Mouse (Mus musculus) ES-E14 (cell line): Measurements from ENCODE around the gene Smdt1. TPM values are rescaled to one million over a fixed set of nuclear protein-coding genes. Genes with fewer than 3 reads are reported as not detected.

ENCODE experiments used
- DNase-seq: peaks from one replicate; pipeline ENCODE4 v3.0.0-alpha.2; 2013; ENCODE audit warnings: low read depth, low spot score
- H3K27ac ChIP-seq: 2 replicates; pipeline ENCODE4 v1.5.1; 2012; ENCODE audit warnings: low read depth, mild to moderate bottlenecking, low read length, moderate library complexity, mixed read lengths; ENCODE audit not compliant: poor library complexity, insufficient read depth, severe bottlenecking
- H3K36me3 ChIP-seq: 2 replicates; pipeline ENCODE4 v1.6.1; 2012; ENCODE audit warnings: mild to moderate bottlenecking, low read length, moderate library complexity, mixed read lengths; ENCODE audit not compliant: control insufficient read depth, poor library complexity, insufficient read depth, severe bottlenecking
- H3K4me1 ChIP-seq, 2 experiments: fragments of 150-350 bp in 1 of 2; sonication (generic) in 1 of 2; 2 replicates each; pipeline ENCODE4 v1.6.1; 2012; ENCODE audit warnings: low read length in 2 of 2, mild to moderate bottlenecking in 1 of 2, mixed read lengths in 1 of 2; ENCODE audit not compliant: control insufficient read depth in 2 of 2, insufficient read depth in 2 of 2, poor library complexity in 1 of 2
- H3K4me3 ChIP-seq, 2 experiments: fragments of 150-350 bp in 1 of 2; sonication (generic) in 1 of 2; 2 replicates each; pipeline ENCODE4 v1.5.1; 2012; ENCODE audit warnings: low read length in 2 of 2, low read depth in 1 of 2, mild to moderate bottlenecking in 1 of 2, mixed read lengths in 1 of 2; ENCODE audit not compliant: insufficient read depth in 1 of 2, poor library complexity in 1 of 2, severe bottlenecking in 1 of 2
- H3K9ac ChIP-seq: 2 replicates; pipeline ENCODE4 v1.6.1; 2012; ENCODE audit warnings: low read depth, mild to moderate bottlenecking, low read length, mixed read lengths; ENCODE audit not compliant: poor library complexity, insufficient read depth, severe bottlenecking
- H3K9me3 ChIP-seq: fragments of 150-350 bp; sonication (generic); 2 replicates; pipeline ENCODE4 v1.6.1; 2012; ENCODE audit warnings: low read depth, mild to moderate bottlenecking, low read length; ENCODE audit not compliant: control insufficient read depth, insufficient read depth
- CHD2 ChIP-seq: IDR thresholded peaks from 2 replicates; pipeline ENCODE4 v1.6.1; 2014; ENCODE audit warnings: mild to moderate bottlenecking, low read depth, low read length, inconsistent platforms
- HCFC1 ChIP-seq: IDR thresholded peaks from 2 replicates; pipeline ENCODE4 v1.6.1; 2012; ENCODE audit warnings: low read length, inconsistent platforms, borderline replicate concordance; ENCODE audit not compliant: insufficient read depth
- MAFK ChIP-seq: IDR thresholded peaks from 2 replicates; pipeline ENCODE4 v1.6.1; 2014; ENCODE audit warnings: mild to moderate bottlenecking, low read depth, low read length, inconsistent platforms; ENCODE audit not compliant: insufficient read depth
- ZC3H11A ChIP-seq: IDR thresholded peaks from 2 replicates; pipeline ENCODE4 v1.6.1; 2012; ENCODE audit warnings: low read depth, mild to moderate bottlenecking, inconsistent platforms, low read length, borderline replicate concordance
- ZNF384 ChIP-seq: IDR thresholded peaks from 2 replicates; pipeline ENCODE4 v1.6.1; 2012; ENCODE audit warnings: low read depth, low read length, inconsistent platforms
- in situ Hi-C, 2 experiments: fragments of 600-800 bp; cut with MboI; formaldehyde crosslinking; loops; one replicate each; pipeline ENCODE4 v1.15.1; 2025; ENCODE audit warnings: low sequenced_read_pairs in 2 of 2, inconsistent platforms in 1 of 2; ENCODE audit not compliant: unreplicated experiment in 2 of 2
- total RNA-seq: library from RNA; depleted of rRNA; stranded (reverse); fragments of 300-350 nt; gene quantifications from 2 replicates; pipeline ENCODE4 v1.2.3, GENCODE M21; 2012

Smdt1 gene
- total RNA-seq, 1 experiment = 222 TPM

DNA sequence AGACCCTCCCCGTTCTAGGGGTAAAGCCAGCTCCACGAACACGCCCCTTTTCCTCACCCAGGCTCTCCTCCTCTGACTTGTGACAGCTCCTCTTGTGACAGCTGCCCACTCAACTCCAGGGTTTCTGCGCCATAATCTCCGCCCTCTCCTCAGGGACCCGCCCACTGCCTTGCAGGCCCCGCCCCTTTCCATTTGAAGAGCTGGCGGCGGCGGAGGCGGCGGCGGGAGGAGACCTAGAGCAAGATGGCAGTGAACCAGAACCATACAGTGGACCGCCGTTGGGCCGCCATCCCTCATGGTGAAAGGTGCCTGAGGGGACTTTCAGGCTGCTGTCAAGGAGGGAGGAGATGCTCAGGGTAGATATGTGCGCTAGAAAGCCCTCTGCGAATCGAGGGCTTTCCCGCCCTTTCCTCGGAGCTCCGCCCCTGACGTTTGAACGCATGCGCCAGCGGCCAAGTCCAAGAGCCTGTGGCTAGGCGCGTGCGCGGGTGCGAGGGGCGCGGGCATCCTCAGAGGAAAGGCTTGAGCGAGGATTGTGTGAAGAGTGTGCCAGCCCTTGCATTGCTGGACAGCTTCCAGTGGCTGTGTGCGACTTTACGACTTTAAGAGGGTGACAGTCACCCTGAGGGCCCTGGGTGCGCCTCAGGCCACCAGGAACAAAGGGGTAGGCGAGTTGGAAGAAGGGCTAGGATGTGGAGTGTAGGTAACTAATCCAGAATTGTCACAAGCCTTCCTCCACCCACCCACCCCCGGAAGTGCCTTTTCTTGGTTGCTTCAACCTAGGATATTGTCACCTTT lies 39.8 kb upstream of the Smdt1 start, which contains the start of gene Wbp2nl:
TSS of gene Wbp2nl (plus strand) at position 191 of the 798 bp plus-strand sequence.
- H3K4me1 ChIP-seq = peaks cover 0 to 7% of the 10 kb centered on the region in 2 experiments; a peak in 1 of 4 replicates
- no peak for TF ChIP-seq CHD2
- TF ChIP-seq ZC3H11A = no peak
- no peak for TF ChIP-seq MAFK
- no peak for TF ChIP-seq ZNF384
- TF ChIP-seq HCFC1 = no peak
- H3K36me3 ChIP-seq = no peaks in the 10 kb centered on the region
- in situ Hi-C loops = loop anchor here in 1 of 2 experiments (25.0 kb wide), 1 partner anchor 763 kb away; no protein-coding TSS in a partner anchor
- no peaks in the 10 kb centered on the region for H3K9me3 ChIP-seq
- H3K27ac ChIP-seq = no peak within 1 kb of the TSS
- peak; percentile 58 for DNase-seq
- H3K9ac ChIP-seq = peak within 1 kb of the TSS; percentile 69
- H3K4me3 ChIP-seq = peak within 1 kb of the TSS; percentile 69 to 77

DNA sequence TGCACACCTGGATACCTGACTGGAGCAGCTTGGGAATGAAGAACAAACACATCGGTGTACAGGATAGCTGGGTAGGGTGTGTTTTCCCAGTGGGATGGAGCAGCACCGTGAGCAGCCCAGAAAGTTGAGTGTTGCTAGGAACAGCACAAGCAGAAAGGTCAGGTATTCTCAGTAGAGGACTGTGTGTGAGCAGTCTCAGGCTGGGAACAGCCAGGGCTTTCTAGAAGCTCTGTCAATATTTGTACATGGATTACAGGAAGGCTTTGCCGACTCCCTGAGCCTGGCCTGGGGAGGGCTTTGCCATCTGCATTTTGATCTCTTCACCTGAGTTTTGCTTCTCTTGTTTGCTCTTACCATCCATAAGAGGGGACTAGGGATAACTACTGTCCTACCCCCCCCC lies 31.7 kb upstream of the Smdt1 start:
- no peak for TF ChIP-seq MAFK
- H3K27ac ChIP-seq = no peak overlapping the region
- no peaks in the 10 kb centered on the region for H3K36me3 ChIP-seq
- DNase-seq = no peak
- no peak overlapping the region for H3K9ac ChIP-seq
- H3K9me3 ChIP-seq = no peaks in the 10 kb centered on the region
- no peaks in the 10 kb centered on the region for H3K4me1 ChIP-seq
- no peak overlapping the region for H3K4me3 ChIP-seq
- in situ Hi-C loops = no loop called here

DNA sequence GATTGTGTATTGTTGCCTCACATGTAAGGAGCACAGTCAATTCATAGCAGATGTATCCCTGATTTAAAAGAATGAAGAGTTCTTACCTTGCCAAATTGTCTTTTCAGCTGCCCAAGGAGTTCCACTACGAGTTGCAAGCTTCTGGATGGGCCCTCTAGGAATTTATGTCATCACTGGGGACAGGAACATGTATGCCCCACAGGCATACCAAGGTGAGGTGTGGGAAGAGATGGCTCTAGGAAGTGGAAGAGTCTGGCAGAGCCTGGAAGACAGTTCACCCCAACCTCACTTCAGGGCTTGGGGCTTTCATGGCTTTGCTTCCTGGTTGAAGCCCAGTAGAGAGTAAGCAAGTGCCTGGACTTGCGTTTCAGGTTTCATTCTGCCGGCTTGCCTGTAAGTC lies 30.3 kb upstream of the Smdt1 start:
- Histone ChIP-seq H3K27ac (no peak overlapping the region), H3K9ac (no peak overlapping the region), H3K4me3 (no peak overlapping the region), H3K4me1 (no peaks in the 10 kb centered on the region), H3K9me3 (no peaks in the 10 kb centered on the region), H3K36me3 (no peaks in the 10 kb centered on the region)
- no peak for TF ChIP-seq CHD2
- TF ChIP-seq MAFK = no peak
- no peak for TF ChIP-seq ZC3H11A
- TF ChIP-seq HCFC1 = no peak
- TF ChIP-seq ZNF384 = no peak
- in situ Hi-C loops = no loop called here
- DNase-seq = no peak

DNA sequence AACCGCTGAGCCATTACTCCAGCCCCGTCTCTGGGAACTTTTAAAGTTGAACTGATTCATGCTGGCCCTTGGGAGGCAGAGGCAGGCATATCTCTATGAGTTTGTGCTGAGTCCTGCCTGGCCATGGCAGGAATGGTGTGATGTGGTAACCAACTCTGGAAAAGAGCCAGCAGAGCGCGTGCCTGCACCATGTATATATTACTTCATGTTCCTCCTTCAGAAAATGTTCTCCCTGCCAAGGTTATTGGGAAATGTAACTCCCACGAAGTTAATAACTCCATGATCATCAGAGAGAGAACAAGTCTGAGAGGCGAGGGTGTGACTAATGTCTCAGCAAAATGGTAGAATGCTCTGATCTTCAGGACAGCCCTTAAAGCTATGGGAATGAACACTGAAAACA lies 20.9 kb upstream of the Smdt1 start:
- Histone ChIP-seq H3K27ac (no peak overlapping the region), H3K9me3 (no peaks in the 10 kb centered on the region), H3K4me1 (no peaks in the 10 kb centered on the region), H3K9ac (no peak overlapping the region), H3K36me3 (no peaks in the 10 kb centered on the region), H3K4me3 (no peak overlapping the region)
- DNase-seq = no peak
- no peak for TF ChIP-seq ZC3H11A
- TF ChIP-seq MAFK = no peak
- TF ChIP-seq HCFC1 = no peak
- no peak for TF ChIP-seq ZNF384
- no peak for TF ChIP-seq CHD2
- in situ Hi-C loops = no loop called here

DNA sequence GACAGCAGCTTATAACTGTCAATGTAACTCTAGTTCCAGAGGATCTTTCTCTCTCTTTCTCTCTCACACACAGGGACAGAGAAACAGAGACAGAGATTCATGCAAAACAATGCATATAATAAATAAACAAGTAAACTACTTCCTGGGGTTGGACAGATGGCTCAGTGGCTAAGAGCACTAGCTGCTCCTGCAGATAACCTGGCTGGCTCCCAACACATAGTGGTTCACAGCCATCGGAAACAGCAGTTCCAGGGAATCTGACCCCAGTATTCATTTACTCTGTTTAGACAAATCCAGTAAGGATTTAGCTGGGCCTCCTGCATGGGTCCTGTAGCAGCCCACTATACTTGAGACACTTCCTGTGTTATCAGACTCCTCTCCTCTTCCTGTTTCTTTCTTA lies 19.1 kb upstream of the Smdt1 start:
- no peak for DNase-seq
- TF ChIP-seq MAFK (no peak), HCFC1 (no peak), CHD2 (no peak), ZC3H11A (no peak)
- H3K9me3 ChIP-seq = no peaks in the 10 kb centered on the region
- H3K9ac ChIP-seq = no peak overlapping the region
- H3K4me1 ChIP-seq = no peaks in the 10 kb centered on the region
- H3K36me3 ChIP-seq = no peaks in the 10 kb centered on the region
- in situ Hi-C loops = no loop called here
- no peak overlapping the region for H3K4me3 ChIP-seq
- H3K27ac ChIP-seq = no peak overlapping the region
